Mouse (Mus musculus) limb, embryonic 14.5 days (tissue): Measurements from ENCODE around the gene Trim9. TPM values are rescaled to one million over a fixed set of nuclear protein-coding genes. Genes with fewer than 3 reads are reported as not detected.

ENCODE experiments used
- ATAC-seq: fragments of 200-750 bp; cut with Nextera tagmentation; 2 replicates; pipeline ENCODE4 v1.8.0; 2017; ENCODE audit warnings: low read depth, moderate number of reproducible peaks, moderate TSS enrichment; ENCODE audit not compliant: low FRiP score
- DNase-seq: peaks from one replicate; pipeline ENCODE4 v3.0.0-alpha.2; 2015; ENCODE audit warnings: low spot score
- H3K27ac ChIP-seq: fragments of 300-500 bp; sonication (generic); replicated peaks from 2 replicates; pipeline ENCODE4 v1.5.1; 2014; ENCODE audit warnings: low read depth, mild to moderate bottlenecking, low read length, moderate library complexity, mixed read lengths
- H3K27me3 ChIP-seq: fragments of 300-500 bp; sonication (generic); 2 replicates; pipeline ENCODE4 v1.6.1; 2014; ENCODE audit warnings: low read length, mixed read lengths; ENCODE audit not compliant: control insufficient read depth, insufficient read depth
- H3K36me3 ChIP-seq: fragments of 300-500 bp; sonication (generic); 2 replicates; pipeline ENCODE4 v1.6.1; 2014; ENCODE audit warnings: mild to moderate bottlenecking, low read length, moderate library complexity, mixed read lengths; ENCODE audit not compliant: control insufficient read depth, insufficient read depth
- H3K4me1 ChIP-seq: fragments of 300-500 bp; sonication (generic); 2 replicates; pipeline ENCODE4 v1.6.1; 2014; ENCODE audit warnings: antibody characterized with exemption, low read length, mixed read lengths; ENCODE audit not compliant: control insufficient read depth, insufficient read depth
- H3K4me2 ChIP-seq: fragments of 300-500 bp; sonication (generic); replicated peaks from 2 replicates; pipeline ENCODE4 v1.6.1; 2014; ENCODE audit warnings: low read depth, mild to moderate bottlenecking, low read length, moderate library complexity; ENCODE audit not compliant: severe bottlenecking
- H3K4me3 ChIP-seq: fragments of 300-500 bp; sonication (generic); replicated peaks from 2 replicates; pipeline ENCODE4 v1.5.1; 2014; ENCODE audit warnings: low read length
- H3K9ac ChIP-seq: fragments of 300-500 bp; sonication (generic); 2 replicates; pipeline ENCODE4 v1.6.1; 2014; ENCODE audit warnings: mild to moderate bottlenecking, low read depth, low read length, moderate library complexity; ENCODE audit not compliant: severe bottlenecking
- H3K9me3 ChIP-seq: fragments of 300-500 bp; sonication (generic); 2 replicates; pipeline ENCODE4 v1.6.1; 2016; ENCODE audit warnings: low read length; ENCODE audit not compliant: control insufficient read depth
- POLR2A ChIP-seq: fragments of 200-500 bp; IDR thresholded peaks from 2 replicates; pipeline ENCODE4 v1.8.0; 2012; ENCODE audit warnings: inconsistent platforms, mild to moderate bottlenecking, moderate library complexity, borderline replicate concordance; ENCODE audit not compliant: insufficient read depth, insufficient read length; ENCODE audit errors: extremely low read depth
- WGBS: fragments of 180-500 bp; shearing (Covaris S2); extraction: QIAGEN DNeasy Blood & Tissue Kit; methylation state at CpG from one replicate; pipeline ENCODE4 v1.1.7; 2014; 5-methylcytosine and 5-hydroxymethylcytosine counted together
- polyA plus RNA-seq, 2 experiments: library from polyadenylated mRNA; depleted of rRNA in 1 of 2; stranded (reverse) in 1 of 2; unstranded in 1 of 2; fragments of >200 nt; fragmentation: Nextera tagmentation in 1 of 2; extraction: Ambion mirVana in 1 of 2; gene quantifications; 2 replicates each; pipeline versions ENCODE4 v1.2.1 to v1.2.3; 2012 to 2014

Trim9 gene
- polyA plus RNA-seq, 2 experiments, result 0.95 to 1.0 TPM

DNA sequence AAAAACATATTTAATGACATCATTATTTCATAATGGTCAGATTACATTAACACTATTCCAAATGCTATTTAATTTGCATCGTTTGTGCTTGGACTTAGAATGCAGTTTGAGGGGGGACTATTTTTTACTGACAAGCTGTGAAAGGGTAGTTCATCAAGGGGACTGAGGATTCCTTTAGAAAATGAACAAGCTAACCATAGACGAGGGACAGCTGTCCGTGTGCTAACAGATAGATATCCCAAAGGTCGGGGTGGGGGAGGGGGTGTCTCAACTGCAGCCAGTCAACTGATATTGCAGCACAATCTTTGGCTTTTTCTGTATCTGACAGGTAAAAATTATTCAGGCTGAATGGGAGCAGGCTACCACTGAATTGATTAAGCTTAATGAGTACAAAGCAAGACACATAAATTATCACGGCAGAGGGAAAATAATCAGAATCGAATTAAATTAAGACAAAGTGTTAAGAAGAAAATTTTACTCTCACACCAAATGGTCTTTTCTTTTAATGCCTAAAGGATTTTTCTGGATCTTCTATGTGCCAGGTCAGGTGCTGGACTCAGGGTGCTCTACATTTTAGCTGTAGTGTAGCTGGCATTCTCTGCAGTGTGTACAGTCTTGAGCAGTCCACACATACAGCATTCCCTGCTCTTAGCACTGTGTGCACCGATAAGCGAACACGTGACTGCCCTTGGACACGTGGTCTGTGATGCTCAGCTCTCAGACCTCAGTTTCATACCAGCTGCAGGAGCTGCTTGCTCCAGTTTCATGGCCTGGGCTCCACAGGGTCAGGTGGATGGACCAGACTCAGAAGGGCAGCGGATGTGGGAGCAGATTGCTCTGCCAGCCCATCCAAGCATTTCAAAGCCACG is 70.1 kb downstream of the Trim9 start:
- ATAC-seq, result no peak
- no peak for DNase-seq
- no peaks in the 10 kb centered on the region for H3K36me3 ChIP-seq
- no peaks in the 10 kb centered on the region for H3K9me3 ChIP-seq
- no peak overlapping the region for H3K9ac ChIP-seq
- H3K27ac ChIP-seq, result no peak overlapping the region
- no peaks in the 10 kb centered on the region for H3K27me3 ChIP-seq
- 66% methylated on average over 12 of the region's 12 CpGs for WGBS
- no peak overlapping the region for H3K4me3 ChIP-seq
- no peak for TF ChIP-seq POLR2A
- no peak overlapping the region for H3K4me2 ChIP-seq
- no peaks in the 10 kb centered on the region for H3K4me1 ChIP-seq

DNA sequence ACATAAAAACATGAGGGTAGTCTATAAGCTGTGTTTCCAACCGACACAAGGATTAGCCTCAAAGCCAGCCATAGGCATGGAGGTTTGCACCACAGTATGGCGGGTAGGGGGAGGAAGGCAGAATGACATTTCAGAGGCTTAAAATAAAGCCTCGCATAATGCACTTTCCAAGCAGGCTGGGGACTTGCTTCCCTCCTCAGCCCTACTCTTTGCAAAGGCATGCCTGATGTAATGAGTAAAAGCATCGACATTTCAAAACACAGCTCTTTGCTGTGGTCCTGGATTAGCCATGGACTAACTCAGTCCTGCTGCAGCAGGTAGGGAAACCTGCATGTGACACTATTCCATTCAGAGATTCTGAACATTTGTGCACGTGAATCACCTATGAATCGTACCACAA is 77.7 kb downstream of the Trim9 start:
- Histone ChIP-seq H3K27ac (no peak overlapping the region), H3K9ac (no peak overlapping the region), H3K4me3 (no peak overlapping the region), H3K4me1 (no peaks in the 10 kb centered on the region; the same call in 1 of the 2 replicates), H3K9me3 (no peaks in the 10 kb centered on the region), H3K4me2 (no peak overlapping the region), H3K36me3 (no peaks in the 10 kb centered on the region), H3K27me3 (no peaks in the 10 kb centered on the region)
- DNase-seq (no peak), ATAC-seq (no peak)
- no peak for TF ChIP-seq POLR2A
- 57% methylated on average over 6 of the region's 6 CpGs for WGBS

DNA sequence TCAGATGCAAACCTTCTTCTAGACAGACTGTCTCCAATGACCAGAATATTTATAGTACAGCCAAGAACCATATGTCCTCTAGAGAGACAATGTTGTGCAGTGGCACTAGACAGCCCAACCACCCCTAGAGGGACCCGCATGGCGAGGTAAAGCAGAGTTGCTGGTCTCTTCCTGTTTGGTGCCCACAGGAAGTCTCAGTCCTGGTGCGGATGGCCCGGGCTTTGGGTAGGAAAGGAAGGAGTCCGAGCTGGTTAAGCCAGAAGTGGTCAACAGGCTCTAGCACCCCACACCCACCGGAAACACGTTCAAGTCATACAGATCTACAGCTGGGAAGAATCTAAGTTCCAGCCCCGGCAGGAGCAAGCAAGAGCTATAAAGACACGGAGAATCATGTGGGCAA is 80.1 kb downstream of the Trim9 start:
- WGBS, result 86% methylated on average over 9 of the region's 9 CpGs
- Histone ChIP-seq H3K4me1 (no peaks in the 10 kb centered on the region; the same call in 1 of the 2 replicates), H3K4me2 (no peak overlapping the region), H3K27me3 (no peaks in the 10 kb centered on the region; the same call in 1 of the 2 replicates), H3K9me3 (no peaks in the 10 kb centered on the region), H3K4me3 (no peak overlapping the region), H3K36me3 (no peaks in the 10 kb centered on the region), H3K9ac (no peak overlapping the region), H3K27ac (no peak overlapping the region)
- ATAC-seq (no peak), DNase-seq (no peak)
- no peak for TF ChIP-seq POLR2A

- Histone ChIP-seq H3K4me3 (no peak overlapping the region), H3K9me3 (no peaks in the 10 kb centered on the region), H3K27me3 (no peaks in the 10 kb centered on the region; the same call in 1 of the 2 replicates), H3K36me3 (no peaks in the 10 kb centered on the region), H3K27ac (no peak overlapping the region), H3K9ac (no peak overlapping the region), H3K4me2 (no peak overlapping the region), H3K4me1 (no peaks in the 10 kb centered on the region; the same call in 1 of the 2 replicates)
- WGBS, result 37% methylated on average over 8 of the region's 8 CpGs
- no peak for TF ChIP-seq POLR2A
- ATAC-seq, result no peak
- DNase-seq, result no peak
These were observed 80.9 kb downstream of the Trim9 start for GRCm38 (mm10) chr12:70266494-70266931.

DNA sequence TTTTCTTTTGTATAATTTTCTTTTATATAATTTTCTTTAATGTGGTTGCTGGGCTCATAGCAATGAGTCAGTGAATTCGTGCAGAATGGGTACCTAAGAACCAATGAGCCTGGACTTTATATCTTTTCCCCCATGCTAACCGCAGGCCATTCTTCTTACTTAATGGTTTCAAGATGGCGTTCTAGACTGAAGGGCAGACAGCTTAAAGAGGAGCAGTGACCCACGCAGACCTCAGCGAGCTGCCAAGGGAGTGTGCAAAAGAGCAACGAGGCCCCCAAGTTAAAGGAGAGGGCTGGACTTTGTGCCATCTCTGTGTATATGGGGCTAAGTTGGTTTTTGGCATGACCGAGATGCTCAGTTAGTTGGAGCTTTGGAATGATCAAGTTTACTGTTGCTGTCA is 83.7 kb downstream of the Trim9 start:
- WGBS, result 37% methylated on average over 7 of the region's 7 CpGs

More for the DNA sequence above, 83.7 kb downstream of the Trim9 start:
- Histone ChIP-seq H3K36me3 (no peaks in the 10 kb centered on the region), H3K4me3 (no peak overlapping the region), H3K27ac (no peak overlapping the region), H3K4me2 (no peak overlapping the region), H3K27me3 (no peaks in the 10 kb centered on the region; the same call in 1 of the 2 replicates), H3K9ac (no peak overlapping the region), H3K4me1 (no peaks in the 10 kb centered on the region; the same call in 1 of the 2 replicates), H3K9me3 (no peaks in the 10 kb centered on the region)
- TF ChIP-seq POLR2A, result no peak
- no peak for ATAC-seq
- DNase-seq, result no peak
